Comparison of ENCODE assay signal across 7 mouse cellular contexts in the genomic region with DNA sequence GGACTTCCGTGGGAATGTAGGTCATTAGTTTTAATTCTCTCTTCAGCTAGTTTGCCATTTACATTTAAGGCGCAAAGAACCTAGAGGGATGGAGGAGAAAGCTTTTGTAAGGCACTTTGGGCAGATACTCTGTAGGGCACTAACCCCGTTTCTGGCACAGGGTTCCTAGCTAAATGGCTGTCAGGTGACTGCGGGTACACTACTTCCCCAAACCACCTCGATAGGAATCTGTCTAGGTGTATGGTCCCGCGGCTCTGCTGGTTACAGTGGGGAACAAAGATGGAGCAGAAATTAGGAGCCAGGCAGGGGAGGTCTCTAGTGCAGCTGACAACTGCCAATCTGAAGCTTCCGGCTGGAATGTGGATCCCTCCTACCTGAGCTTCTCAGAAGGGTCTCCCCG. TPM values are rescaled to one million over a fixed set of nuclear protein-coding genes. Genes with fewer than 3 reads are reported as not detected.
DNase-seq lines count a peak whose midpoint lies in the region; ATAC-seq and TF ChIP-seq lines count a peak whose summit lies in the region.

No protein-coding gene starts in this region.

- peak overlapping the region; percentile 84 for H3K4me3 ChIP-seq in lung, postnatal 0 days (ENCODE audit: low read depth, low read length)
- peak overlapping the region; percentile 90 for H3K4me3 ChIP-seq in forebrain, embryonic 12.5 days (replicated peaks)
- H3K4me3 ChIP-seq in limb, embryonic 15.5 days: peak overlapping the region; percentile 92
- peak overlapping the region; percentile 95 for H3K4me3 ChIP-seq in stomach, embryonic 15.5 days (replicated peaks)

- H3K4me2 ChIP-seq in lung, postnatal 0 days (replicated peaks; ENCODE audit: low read depth, low read length): peak overlapping the region; percentile 97
- peak overlapping the region; percentile 97 for H3K4me2 ChIP-seq in forebrain, embryonic 12.5 days
- peak overlapping the region; percentile 91 for H3K4me2 ChIP-seq in limb, embryonic 15.5 days
- H3K4me2 ChIP-seq in stomach, embryonic 15.5 days: peak overlapping the region; percentile 95

- 19% methylated on average over 9 of the region's 9 CpGs for WGBS in lung, postnatal 0 days
- 18% methylated on average over 9 of the region's 9 CpGs for whole genome bisulfite sequencing in forebrain, embryonic 12.5 days
- WGBS in limb, embryonic 15.5 days: 14% methylated on average over 9 of the region's 9 CpGs
- WGBS in stomach, embryonic 15.5 days: 22% methylated on average over 9 of the region's 9 CpGs

- H3K36me3 ChIP-seq in lung, postnatal 0 days (ENCODE audit: insufficient read depth, low read length): peaks cover 5% of the 10 kb centered on the region; the same call in 1 of the 2 replicates
- H3K36me3 ChIP-seq in forebrain, embryonic 12.5 days (replicated peaks): peaks cover 10% of the 10 kb centered on the region
- H3K36me3 ChIP-seq in limb, embryonic 15.5 days: peaks cover 12% of the 10 kb centered on the region
- 0 out of 2 replicates have a peak, but pooled peaks cover 5% of the 10 kb centered on the region for H3K36me3 ChIP-seq in stomach, embryonic 15.5 days

- TF ChIP-seq CTCF in lung, postnatal 0 days (IDR thresholded peaks at IDR 0.05): no peak

- peak overlapping the region; percentile 82; the same call in 1 of the 2 replicates for H3K9ac ChIP-seq in lung, postnatal 0 days (replicated peaks; ENCODE audit: low read depth)
- H3K9ac ChIP-seq in forebrain, embryonic 12.5 days: peak overlapping the region; percentile 91; the same call in 1 of the 2 replicates
- peak overlapping the region; percentile 96; the same call in 1 of the 2 replicates for H3K9ac ChIP-seq in limb, embryonic 15.5 days
- peak overlapping the region; percentile 96 for H3K9ac ChIP-seq in stomach, embryonic 15.5 days

- no peaks in the 10 kb centered on the region for H3K27me3 ChIP-seq in lung, postnatal 0 days (replicated peaks; ENCODE audit: insufficient read depth, low read length)
- H3K27me3 ChIP-seq in forebrain, embryonic 12.5 days: peaks cover 10% of the 10 kb centered on the region; the same call in 1 of the 2 replicates
- H3K27me3 ChIP-seq in limb, embryonic 15.5 days: no peaks in the 10 kb centered on the region
- no peaks in the 10 kb centered on the region for H3K27me3 ChIP-seq in stomach, embryonic 15.5 days (replicated peaks)

- H3K27ac ChIP-seq in lung, postnatal 0 days (ENCODE audit: low read length): no peak overlapping the region
- no peak overlapping the region for H3K27ac ChIP-seq in forebrain, embryonic 12.5 days
- H3K27ac ChIP-seq in limb, embryonic 15.5 days: peak overlapping the region; percentile 93
- peak overlapping the region; percentile 90 for H3K27ac ChIP-seq in stomach, embryonic 15.5 days

- ATAC-seq in lung, postnatal 0 days: no peak
- no peak for ATAC-seq in forebrain, embryonic 12.5 days (ENCODE audit: low FRiP score)
- ATAC-seq in limb, embryonic 15.5 days (ENCODE audit: insufficient number of reproducible peaks, low FRiP score, low TSS enrichment, low read depth): no peak
- ATAC-seq in stomach, embryonic 15.5 days (ENCODE audit: insufficient read depth, low FRiP score, low read depth): no peak

- H3K4me1 ChIP-seq in lung, postnatal 0 days (ENCODE audit: insufficient read depth, low read depth, low read length): peaks cover 23% of the 10 kb centered on the region; the same call in 1 of the 2 replicates
- peaks cover 28% of the 10 kb centered on the region for H3K4me1 ChIP-seq in forebrain, embryonic 12.5 days
- H3K4me1 ChIP-seq in limb, embryonic 15.5 days: peaks cover 38% of the 10 kb centered on the region
- H3K4me1 ChIP-seq in stomach, embryonic 15.5 days: peaks cover 29% of the 10 kb centered on the region

- TF ChIP-seq EP300 in lung, postnatal 0 days (IDR thresholded peaks at IDR 0.05): no peak

- DNase-seq in lung, postnatal 0 days (ENCODE audit: low spot score): no peak
- no peak for DNase-seq in lung, postnatal 25 days (ENCODE audit: low spot score)
- no peak for DNase-seq in right cerebral cortex, postnatal 25 days
- DNase-seq in ovary, postnatal 36 days (ENCODE audit: low spot score): no peak

- no peaks in the 10 kb centered on the region for H3K9me3 ChIP-seq in lung, postnatal 0 days (ENCODE audit: low read length)
- H3K9me3 ChIP-seq in forebrain, embryonic 12.5 days: no peaks in the 10 kb centered on the region
- no peaks in the 10 kb centered on the region for H3K9me3 ChIP-seq in limb, embryonic 15.5 days
- H3K9me3 ChIP-seq in stomach, embryonic 15.5 days: no peaks in the 10 kb centered on the region

RNA-seq across cellular contexts. Expression of gene Micall1, which starts 1.3 kb away (rescaled TPM):
- polyA plus RNA-seq in lung, postnatal 0 days (2015; fragmentation: Nextera tagmentation; extraction: Ambion mirVana): 8.4 and 9.1 TPM in 2 replicates
- 8.4 and 9.5 TPM in 2 replicates for polyA plus RNA-seq in forebrain, embryonic 12.5 days (2016; fragmentation: Nextera tagmentation; extraction: Ambion mirVana)
- 15.1 and 16.3 TPM in 2 replicates for polyA plus RNA-seq in limb, embryonic 15.5 days (2015; fragmentation: Nextera tagmentation; extraction: Ambion mirVana)
- 11.5 and 11.9 TPM in 2 replicates for polyA plus RNA-seq in stomach, embryonic 15.5 days (2015; fragmentation: Nextera tagmentation; extraction: Ambion mirVana)

RNA-seq across cellular contexts. Expression of gene Polr2f, which starts 30.8 kb away (rescaled TPM):
- polyA plus RNA-seq in lung, postnatal 0 days (2015; fragmentation: Nextera tagmentation; extraction: Ambion mirVana): 243 and 261 TPM in 2 replicates
- 368 and 375 TPM in 2 replicates for polyA plus RNA-seq in forebrain, embryonic 12.5 days (2016; fragmentation: Nextera tagmentation; extraction: Ambion mirVana)
- polyA plus RNA-seq in limb, embryonic 15.5 days (2015; fragmentation: Nextera tagmentation; extraction: Ambion mirVana): 295 and 310 TPM in 2 replicates
- 308 and 336 TPM in 2 replicates for polyA plus RNA-seq in stomach, embryonic 15.5 days (2015; fragmentation: Nextera tagmentation; extraction: Ambion mirVana)

RNA-seq across cellular contexts. Expression of gene 1700088E04Rik, which starts 31.0 kb away (rescaled TPM):
- 29.8 and 30.4 TPM in 2 replicates for polyA plus RNA-seq in lung, postnatal 0 days (2015; fragmentation: Nextera tagmentation; extraction: Ambion mirVana)
- 9.2 and 12.2 TPM in 2 replicates for polyA plus RNA-seq in forebrain, embryonic 12.5 days (2016; fragmentation: Nextera tagmentation; extraction: Ambion mirVana)
- polyA plus RNA-seq in limb, embryonic 15.5 days (2015; fragmentation: Nextera tagmentation; extraction: Ambion mirVana): 6.3 and 8.5 TPM in 2 replicates
- polyA plus RNA-seq in stomach, embryonic 15.5 days (2015; fragmentation: Nextera tagmentation; extraction: Ambion mirVana): 6.7 and 6.9 TPM in 2 replicates

RNA-seq across cellular contexts. Expression of gene Eif3l, which starts 35.1 kb away (rescaled TPM):
- 99.3 and 101 TPM in 2 replicates for polyA plus RNA-seq in lung, postnatal 0 days (2015; fragmentation: Nextera tagmentation; extraction: Ambion mirVana)
- 209 and 216 TPM in 2 replicates for polyA plus RNA-seq in forebrain, embryonic 12.5 days (2016; fragmentation: Nextera tagmentation; extraction: Ambion mirVana)
- polyA plus RNA-seq in limb, embryonic 15.5 days (2015; fragmentation: Nextera tagmentation; extraction: Ambion mirVana): 203 and 206 TPM in 2 replicates
- polyA plus RNA-seq in stomach, embryonic 15.5 days (2015; fragmentation: Nextera tagmentation; extraction: Ambion mirVana): 200 and 222 TPM in 2 replicates

RNA-seq across cellular contexts. Expression of gene Ankrd54, which starts 47.3 kb away (rescaled TPM):
- 45.4 and 48.4 TPM in 2 replicates for polyA plus RNA-seq in lung, postnatal 0 days (2015; fragmentation: Nextera tagmentation; extraction: Ambion mirVana)
- polyA plus RNA-seq in forebrain, embryonic 12.5 days (2016; fragmentation: Nextera tagmentation; extraction: Ambion mirVana): 59.5 and 60.0 TPM in 2 replicates
- polyA plus RNA-seq in limb, embryonic 15.5 days (2015; fragmentation: Nextera tagmentation; extraction: Ambion mirVana): 43.9 and 46.6 TPM in 2 replicates
- 49.7 and 51.8 TPM in 2 replicates for polyA plus RNA-seq in stomach, embryonic 15.5 days (2015; fragmentation: Nextera tagmentation; extraction: Ambion mirVana)

Comparison
In these comparisons a context has a peak if more than half of its experiments do, and no peak if none do; other contexts are left out.
1. H3K27ac ChIP-seq: peak in limb, embryonic 15.5 days (single experiment) and stomach, embryonic 15.5 days (single experiment); none in lung, postnatal 0 days (single experiment) and forebrain, embryonic 12.5 days (single experiment).
2. Peak in every context shown above with its lines, with median percentiles within 50 percentile points of each other: H3K4me2 ChIP-seq, H3K4me3 ChIP-seq and H3K9ac ChIP-seq.